Mouse (Mus musculus): ENCODE measurements around the gene Gm21954. TPM values are rescaled to one million over a fixed set of nuclear protein-coding genes. Genes with fewer than 3 reads are reported as not detected.

The Gm21954 gene
- polyA plus RNA-seq (2015; fragmentation: Nextera tagmentation; extraction: Ambion mirVana): not detected in 2 replicates

DNA sequence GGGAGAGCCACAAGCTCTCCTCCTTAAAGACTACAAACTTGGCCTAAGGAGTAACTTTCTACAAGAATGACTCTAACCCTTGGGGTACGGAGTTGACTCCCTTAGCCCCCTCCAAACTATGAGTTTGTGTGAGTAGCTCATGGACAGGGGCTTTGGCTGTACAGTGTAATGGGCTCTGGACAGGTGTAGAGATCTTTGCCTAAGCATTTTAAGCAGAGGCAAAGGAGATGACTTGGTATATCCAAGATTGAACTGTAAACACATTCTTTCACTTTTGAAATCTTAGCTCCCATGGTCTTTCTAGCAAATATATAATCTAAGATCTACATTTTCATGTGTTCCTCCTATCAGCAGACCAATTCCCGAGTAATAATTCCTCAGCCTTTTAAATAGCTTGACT, at the start of gene Gm21954:
Gene Gm21954, minus strand, starts transcription at position 101 of the 400 bp plus-strand sequence.
- Histone ChIP-seq H3K27me3 (peaks cover 6% of the 10 kb centered on the region), H3K4me3 (no peak within 1 kb of the TSS), H3K4me2 (replicated peaks) (no peak within 1 kb of the TSS), H3K27ac (no peak within 1 kb of the TSS), H3K36me3 (no peaks in the 10 kb centered on the region), H3K9me3 (no peaks in the 10 kb centered on the region), H3K4me1 (peaks cover 11% of the 10 kb centered on the region), H3K9ac (no peak within 1 kb of the TSS)
- WGBS: 85% methylated on average over 2 of the region's 2 CpGs
- ATAC-seq (ENCODE audit: low FRiP score, low read depth): no peak

DNA sequence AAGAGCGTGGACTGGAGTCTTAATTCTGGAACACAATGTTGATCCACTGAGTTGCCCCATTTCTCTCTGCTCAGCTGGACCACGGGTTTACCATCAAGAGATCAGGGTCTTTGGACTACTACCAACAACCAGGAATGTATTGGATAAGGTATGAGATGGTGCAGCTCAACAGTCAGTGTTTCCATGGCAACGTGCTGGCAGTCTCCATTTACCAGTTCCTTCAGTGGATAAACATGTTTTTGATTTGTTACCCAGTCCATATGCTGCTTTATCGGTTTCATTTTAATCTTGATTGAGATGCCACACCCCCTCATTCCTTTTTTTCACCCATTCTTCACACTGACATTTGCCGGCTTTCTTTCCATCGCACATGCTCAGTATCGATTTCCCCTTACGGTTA, 49.8 kb upstream of the Gm21954 start:
- H3K9ac ChIP-seq: no peak overlapping the region
- H3K9me3 ChIP-seq: no peaks in the 10 kb centered on the region
- ATAC-seq (ENCODE audit: low FRiP score, low read depth): no peak
- no peak overlapping the region for H3K4me3 ChIP-seq
- WGBS: 58% methylated on average over 8 of the region's 8 CpGs
- H3K4me1 ChIP-seq: peaks cover 66% of the 10 kb centered on the region
- no peak overlapping the region for H3K4me2 ChIP-seq (replicated peaks)
- H3K27me3 ChIP-seq: no peaks in the 10 kb centered on the region; the same call in 1 of the 2 replicates
- no peaks in the 10 kb centered on the region for H3K36me3 ChIP-seq
- H3K27ac ChIP-seq: no peak overlapping the region

DNA sequence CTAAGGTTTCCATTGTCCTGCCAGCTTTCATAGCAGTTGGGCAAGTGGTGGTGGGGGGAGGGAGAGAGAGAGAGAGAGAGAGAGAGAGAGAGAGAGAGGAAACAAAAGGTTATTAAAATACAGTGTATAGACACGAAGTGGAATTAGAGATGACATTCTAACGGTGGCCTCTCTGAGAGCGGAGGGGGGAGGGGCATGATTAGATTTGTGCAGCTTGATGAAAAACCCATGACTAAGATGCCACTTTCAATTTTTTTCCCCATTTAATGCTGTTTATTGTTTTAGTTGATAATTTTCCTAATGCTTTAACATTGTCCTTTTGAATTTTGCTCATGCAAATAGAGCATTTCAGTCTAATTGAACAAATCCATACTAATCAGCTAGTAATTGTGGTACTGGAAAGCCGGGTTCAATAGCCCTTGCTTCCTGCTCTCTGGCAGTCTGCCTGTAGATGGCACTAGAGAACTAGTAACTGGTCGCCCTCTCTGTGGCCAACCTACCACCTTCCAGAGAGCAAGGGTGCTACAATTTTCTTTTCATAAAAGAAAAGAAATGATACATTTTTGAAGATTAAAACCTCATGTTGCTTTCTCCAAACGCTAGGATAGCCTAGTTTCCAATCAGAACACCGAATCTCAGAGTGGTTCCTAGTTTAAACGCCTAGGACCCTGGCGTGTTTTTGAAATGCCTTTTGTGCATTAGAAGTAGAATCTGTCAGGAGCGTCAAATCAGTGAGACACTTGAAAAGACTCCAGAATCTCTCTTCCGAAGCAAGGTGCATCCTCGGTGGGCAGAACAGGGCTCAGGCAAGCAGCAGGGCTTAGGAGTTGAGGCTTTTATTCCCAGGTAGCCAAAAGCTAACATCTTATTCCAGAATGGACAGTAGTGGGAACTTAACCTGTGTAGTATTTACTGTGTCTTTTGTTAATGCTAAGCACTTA, 48.5 kb upstream of the Gm21954 start:
- Histone ChIP-seq H3K4me3 (no peak overlapping the region), H3K27ac (no peak overlapping the region), H3K27me3 (no peaks in the 10 kb centered on the region; the same call in 1 of the 2 replicates), H3K9ac (no peak overlapping the region), H3K4me1 (peaks cover 63% of the 10 kb centered on the region), H3K4me2 (replicated peaks) (no peak overlapping the region), H3K9me3 (no peaks in the 10 kb centered on the region), H3K36me3 (no peaks in the 10 kb centered on the region)
- 19% methylated on average over 12 of the region's 12 CpGs for WGBS
- peak; percentile 45; the same call in 1 of the 2 replicates for ATAC-seq (ENCODE audit: low FRiP score, low read depth)

DNA sequence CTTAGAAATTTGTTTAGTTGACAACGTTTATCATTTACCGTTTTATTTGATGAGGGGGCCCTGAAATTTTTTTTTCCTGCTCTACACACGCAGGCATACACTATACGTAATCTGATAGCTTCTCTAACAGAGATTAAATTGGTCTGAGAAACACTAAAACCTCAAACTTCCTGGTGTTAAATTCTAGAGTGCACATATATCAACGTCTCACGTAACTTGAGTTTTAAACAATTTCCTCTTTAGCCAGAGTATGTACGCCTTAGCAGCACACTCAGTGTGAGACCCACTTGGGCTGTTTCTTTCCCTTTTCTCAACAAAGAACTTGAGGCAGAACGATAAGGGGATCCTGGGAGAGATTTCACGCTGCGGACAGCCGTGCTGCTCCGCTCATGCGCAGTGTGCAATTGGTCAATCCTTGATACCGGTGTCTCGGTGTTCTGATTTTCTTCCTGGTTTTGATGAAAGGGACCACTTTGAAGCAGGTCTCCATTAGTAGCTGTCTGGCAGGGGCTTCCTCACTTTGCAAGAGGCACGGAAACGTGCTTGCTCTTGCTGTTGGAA, 45.5 kb upstream of the Gm21954 start:
- peaks cover 38% of the 10 kb centered on the region for H3K4me1 ChIP-seq
- H3K9me3 ChIP-seq: no peaks in the 10 kb centered on the region
- no peaks in the 10 kb centered on the region; the same call in 1 of the 2 replicates for H3K36me3 ChIP-seq
- peak overlapping the region; percentile 11; the same call in 1 of the 2 replicates for H3K4me3 ChIP-seq
- ATAC-seq (ENCODE audit: low FRiP score, low read depth): no peak
- WGBS: 35% methylated on average over 17 of the region's 17 CpGs
- peak overlapping the region; percentile 20; the same call in 1 of the 2 replicates for H3K9ac ChIP-seq
- H3K27ac ChIP-seq: peak overlapping the region; percentile 61
- no peaks in the 10 kb centered on the region for H3K27me3 ChIP-seq
- H3K4me2 ChIP-seq (replicated peaks): peak overlapping the region; percentile 51

DNA sequence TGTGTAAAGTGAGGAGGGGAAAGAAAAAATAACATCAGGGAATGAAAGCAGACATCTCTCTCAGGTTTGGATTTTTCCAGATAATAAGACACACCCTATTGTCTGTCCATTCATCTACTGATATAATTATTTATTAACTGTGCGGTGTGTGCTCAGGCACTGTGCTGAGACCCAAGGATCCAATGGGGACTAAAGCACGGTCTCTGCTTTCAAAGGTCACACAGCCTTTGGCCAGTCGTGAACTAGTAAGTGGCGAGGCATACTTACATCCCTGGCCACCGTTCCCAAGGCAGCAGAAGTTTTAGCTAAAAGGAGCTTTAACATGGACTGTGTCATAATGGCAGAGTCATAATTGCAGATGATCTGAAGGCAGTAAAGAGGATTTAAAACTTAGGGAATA, 44.0 kb upstream of the Gm21954 start:
- H3K27me3 ChIP-seq: no peaks in the 10 kb centered on the region
- H3K4me1 ChIP-seq: peaks cover 43% of the 10 kb centered on the region
- H3K4me3 ChIP-seq: no peak overlapping the region
- WGBS: 20% methylated on average over 5 of the region's 5 CpGs
- no peak overlapping the region for H3K4me2 ChIP-seq (replicated peaks)
- no peak for ATAC-seq (ENCODE audit: low FRiP score, low read depth)
- no peaks in the 10 kb centered on the region for H3K9me3 ChIP-seq
- H3K27ac ChIP-seq: no peak overlapping the region
- no peaks in the 10 kb centered on the region; the same call in 1 of the 2 replicates for H3K36me3 ChIP-seq
- H3K9ac ChIP-seq: no peak overlapping the region

DNA sequence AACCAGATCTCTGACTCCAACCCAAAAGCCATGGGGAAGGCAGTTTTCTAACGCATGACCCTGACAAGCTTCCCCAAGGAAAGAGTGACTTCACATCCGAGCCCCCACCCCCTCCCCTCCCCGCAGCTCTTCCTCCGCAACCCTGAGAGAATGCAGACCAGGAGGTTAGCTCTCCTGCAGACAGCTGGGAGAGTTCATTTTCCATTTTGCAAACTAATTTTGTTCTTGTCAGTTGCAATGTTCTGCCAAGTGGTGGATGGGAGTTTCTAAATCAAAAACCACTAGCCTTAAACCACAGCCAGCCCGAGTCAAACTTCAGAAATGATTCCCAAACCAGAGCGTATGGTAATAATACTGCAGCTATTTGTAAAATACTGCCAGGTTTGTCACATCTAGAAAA, 39.6 kb upstream of the Gm21954 start:
- Histone ChIP-seq H3K4me2 (replicated peaks) (peak overlapping the region; percentile 25; the same call in 1 of the 2 replicates), H3K27ac (no peak overlapping the region; the same call in 1 of the 2 replicates), H3K9ac (no peak overlapping the region), H3K27me3 (peaks cover 12% of the 10 kb centered on the region; the same call in 1 of the 2 replicates), H3K36me3 (peaks cover 13% of the 10 kb centered on the region), H3K9me3 (no peaks in the 10 kb centered on the region; the same call in 1 of the 2 replicates), H3K4me3 (no peak overlapping the region), H3K4me1 (peaks cover 45% of the 10 kb centered on the region)
- peak; percentile 73; the same call in 1 of the 2 replicates for ATAC-seq (ENCODE audit: low FRiP score, low read depth)
- 36% methylated on average over 6 of the region's 6 CpGs for WGBS

DNA sequence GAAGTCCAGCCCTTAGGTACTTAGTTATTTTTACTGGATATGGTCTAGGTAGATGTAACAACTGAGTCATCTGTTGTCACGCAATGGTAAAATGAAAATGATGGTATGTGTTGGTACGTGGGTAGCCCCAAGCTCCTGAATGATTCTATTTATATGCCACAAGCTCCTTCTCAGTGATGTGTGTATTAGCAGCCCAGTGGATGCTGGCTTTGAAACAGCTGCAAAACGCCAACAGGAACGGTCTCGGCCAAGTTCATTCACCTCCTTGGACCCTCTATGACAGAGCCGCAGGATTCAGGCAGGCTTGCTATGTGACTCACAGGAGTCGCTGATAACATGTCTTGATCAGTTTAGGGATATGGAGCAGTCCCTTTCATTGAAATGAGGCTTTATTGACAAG, 38.2 kb upstream of the Gm21954 start:
- no peak for ATAC-seq (ENCODE audit: low FRiP score, low read depth)
- Histone ChIP-seq H3K4me1 (peaks cover 37% of the 10 kb centered on the region), H3K9ac (no peak overlapping the region), H3K36me3 (peaks cover 17% of the 10 kb centered on the region), H3K4me3 (no peak overlapping the region), H3K27me3 (peaks cover 12% of the 10 kb centered on the region; the same call in 1 of the 2 replicates), H3K27ac (no peak overlapping the region), H3K9me3 (no peaks in the 10 kb centered on the region; the same call in 1 of the 2 replicates), H3K4me2 (replicated peaks) (no peak overlapping the region)
- WGBS: 80% methylated on average over 7 of the region's 7 CpGs

DNA sequence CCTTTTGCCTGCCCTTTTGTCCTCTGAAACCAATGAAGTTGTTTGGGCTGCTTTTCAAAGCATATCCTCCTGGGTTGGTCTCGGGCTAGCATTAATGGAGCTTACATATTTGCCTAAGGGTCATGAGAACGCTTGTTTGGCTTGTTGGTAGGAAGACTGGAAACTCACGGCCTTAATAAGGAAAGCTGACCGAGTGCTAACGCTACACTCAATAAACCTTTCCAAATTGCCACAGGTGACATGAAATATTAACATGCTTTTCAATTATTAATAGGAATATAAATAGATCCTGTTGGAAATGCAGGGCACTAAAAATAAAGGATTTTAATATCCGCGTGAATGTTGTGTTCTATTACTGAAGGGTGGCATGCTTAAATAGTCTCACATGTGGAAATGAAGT, 27.3 kb upstream of the Gm21954 start:
- H3K4me3 ChIP-seq: no peak overlapping the region
- H3K27ac ChIP-seq: no peak overlapping the region; the same call in 1 of the 2 replicates
- no peak overlapping the region for H3K4me2 ChIP-seq (replicated peaks)
- peaks cover 42% of the 10 kb centered on the region for H3K4me1 ChIP-seq
- no peak overlapping the region for H3K9ac ChIP-seq
- 49% methylated on average over 7 of the region's 7 CpGs for WGBS
- peaks cover 6% of the 10 kb centered on the region; the same call in 1 of the 2 replicates for H3K27me3 ChIP-seq
- ATAC-seq (ENCODE audit: low FRiP score, low read depth): no peak
- 0 out of 2 replicates have a peak, but pooled peaks cover 3% of the 10 kb centered on the region for H3K36me3 ChIP-seq
- H3K9me3 ChIP-seq: no peaks in the 10 kb centered on the region

DNA sequence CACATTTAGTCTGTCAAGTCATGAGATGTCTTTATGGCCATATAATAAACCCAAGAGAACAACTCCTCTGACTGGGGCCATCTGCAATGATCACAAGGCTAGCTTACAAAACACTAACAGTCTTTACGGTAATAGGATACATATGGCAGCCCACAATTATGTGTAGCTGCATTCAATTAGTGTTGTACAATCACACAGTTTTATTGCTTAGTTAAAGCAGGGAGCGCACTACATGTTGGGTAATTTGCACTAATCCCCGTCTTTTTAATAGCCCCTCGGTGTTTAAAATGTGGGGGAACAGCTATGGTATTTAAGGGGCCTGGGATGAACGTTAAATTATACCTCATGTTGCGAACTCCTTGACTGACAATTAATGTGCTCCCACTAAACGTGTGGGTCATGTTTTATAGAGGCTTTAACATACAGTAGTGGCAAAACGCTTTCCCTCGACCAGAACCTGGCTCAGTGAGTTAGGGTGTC, 24.5 kb upstream of the Gm21954 start:
- H3K9me3 ChIP-seq: no peaks in the 10 kb centered on the region
- H3K27me3 ChIP-seq: 0 out of 2 replicates have a peak, but pooled peaks cover 2% of the 10 kb centered on the region
- H3K36me3 ChIP-seq: no peaks in the 10 kb centered on the region
- H3K9ac ChIP-seq: no peak overlapping the region
- WGBS: 11% methylated on average over 9 of the region's 9 CpGs
- no peak overlapping the region for H3K4me3 ChIP-seq
- H3K4me2 ChIP-seq (replicated peaks): peak overlapping the region; percentile 26
- ATAC-seq (ENCODE audit: low FRiP score, low read depth): peak; percentile 80
- H3K4me1 ChIP-seq: peaks cover 50% of the 10 kb centered on the region
- peak overlapping the region; percentile 49; the same call in 1 of the 2 replicates for H3K27ac ChIP-seq

DNA sequence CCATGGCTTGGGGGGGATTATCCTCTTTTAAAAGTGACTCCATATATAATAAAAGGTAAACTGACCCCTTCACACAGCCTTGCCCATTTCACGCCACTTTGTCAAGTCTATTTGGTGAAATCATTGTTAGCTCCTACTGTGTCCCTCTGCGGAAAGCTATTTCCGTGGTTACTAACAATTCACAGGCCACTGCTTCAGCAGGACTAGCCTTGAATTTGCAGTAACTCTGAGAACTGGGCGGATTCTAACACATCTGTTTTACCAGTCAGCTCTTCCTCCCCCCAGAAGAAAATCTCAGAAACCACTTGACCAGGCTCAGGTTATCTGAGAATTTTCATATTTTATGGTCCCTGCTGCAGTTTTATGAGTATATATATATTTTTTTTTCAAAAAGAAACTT, 23.9 kb upstream of the Gm21954 start:
- no peak overlapping the region for H3K4me3 ChIP-seq
- no peaks in the 10 kb centered on the region for H3K9me3 ChIP-seq
- peak overlapping the region; percentile 53; the same call in 1 of the 2 replicates for H3K27ac ChIP-seq
- H3K36me3 ChIP-seq: no peaks in the 10 kb centered on the region
- H3K27me3 ChIP-seq: 0 out of 2 replicates have a peak, but pooled peaks cover 2% of the 10 kb centered on the region
- WGBS: 11% methylated on average over 4 of the region's 4 CpGs
- no peak overlapping the region for H3K9ac ChIP-seq
- H3K4me2 ChIP-seq (replicated peaks): 0 out of 2 replicates have a peak overlapping the region, but pooled peaks have one; percentile 25
- H3K4me1 ChIP-seq: peaks cover 52% of the 10 kb centered on the region
- ATAC-seq (ENCODE audit: low FRiP score, low read depth): peak; percentile 69

DNA sequence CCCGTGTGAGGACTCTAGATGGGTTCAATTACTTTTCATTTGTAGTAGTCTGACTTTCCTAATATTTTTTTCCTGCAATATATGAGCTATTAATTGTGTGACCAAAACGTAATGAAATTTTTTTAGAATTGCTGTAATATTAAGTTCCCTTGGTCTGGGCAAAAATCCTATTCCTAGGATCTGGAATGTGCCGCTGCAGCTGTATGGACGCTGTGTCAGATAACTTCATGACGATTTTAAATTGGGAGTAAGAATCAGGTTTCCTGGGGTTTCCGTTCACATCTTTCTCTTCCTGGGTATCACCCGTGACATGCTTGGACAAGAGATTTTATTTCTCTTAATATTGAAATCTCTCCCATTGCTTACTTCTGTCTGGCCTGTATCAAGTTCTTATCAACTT, 23.2 kb upstream of the Gm21954 start:
- Histone ChIP-seq H3K9me3 (no peaks in the 10 kb centered on the region), H3K36me3 (0 out of 2 replicates have a peak, but pooled peaks cover 3% of the 10 kb centered on the region), H3K27me3 (peaks cover 2% of the 10 kb centered on the region; the same call in 1 of the 2 replicates), H3K4me1 (peaks cover 52% of the 10 kb centered on the region), H3K4me3 (no peak overlapping the region), H3K27ac (peak overlapping the region; percentile 48; the same call in 1 of the 2 replicates), H3K4me2 (replicated peaks) (no peak overlapping the region), H3K9ac (no peak overlapping the region)
- ATAC-seq (ENCODE audit: low FRiP score, low read depth): peak; percentile 22; the same call in 1 of the 2 replicates
- 19% methylated on average over 7 of the region's 7 CpGs for WGBS
